Mouse (Mus musculus): Measurements from ENCODE around the gene Kremen1. TPM values are rescaled to one million over a fixed set of nuclear protein-coding genes. Genes with fewer than 3 reads are reported as not detected.

Kremen1 gene
- polyA plus RNA-seq, 1 experiment from 2014 or later = 17.4 TPM

GRCm38 (mm10) chr11:5259944-5260598 is 1.3 kb downstream of the Kremen1 start:
- Histone ChIP-seq H3K4me3 (ENCODE audit: low read depth, low read length) (peak overlapping the region; percentile 78), H3K36me3 (ENCODE audit: control insufficient read depth, insufficient read depth, low read length) (no peaks in the 10 kb centered on the region), H3K9ac (replicated peaks; ENCODE audit: low read depth, low read length) (0 out of 2 replicates have a peak overlapping the region, but pooled peaks have one; percentile 6), H3K27me3 (ENCODE audit: control insufficient read depth, insufficient read depth, low read length) (no peaks in the 10 kb centered on the region), H3K27ac (ENCODE audit: low read length) (no peak overlapping the region), H3K9me3 (ENCODE audit: control insufficient read depth, low read depth, low read length) (no peaks in the 10 kb centered on the region), H3K4me2 (replicated peaks; ENCODE audit: low read depth, low read length) (peak overlapping the region; percentile 65), H3K4me1 (ENCODE audit: control insufficient read depth, insufficient read depth, low read length) (peaks cover 17% of the 10 kb centered on the region)
- no peak for ATAC-seq (ENCODE audit: insufficient number of reproducible peaks, insufficient read depth, low FRiP score, low read depth)
- WGBS = 44% methylated on average over 10 of the region's 10 CpGs

GRCm38 (mm10) chr11:5258036-5258435 is 3.3 kb downstream of the Kremen1 start:
- WGBS = 95% methylated on average over 6 of the region's 6 CpGs
- Histone ChIP-seq H3K36me3 (ENCODE audit: control insufficient read depth, insufficient read depth, low read length) (no peaks in the 10 kb centered on the region), H3K4me3 (ENCODE audit: low read depth, low read length) (no peak overlapping the region), H3K9ac (replicated peaks; ENCODE audit: low read depth, low read length) (no peak overlapping the region), H3K27ac (ENCODE audit: low read length) (no peak overlapping the region), H3K27me3 (ENCODE audit: control insufficient read depth, insufficient read depth, low read length) (no peaks in the 10 kb centered on the region), H3K4me1 (ENCODE audit: control insufficient read depth, insufficient read depth, low read length) (peaks cover 25% of the 10 kb centered on the region), H3K4me2 (replicated peaks; ENCODE audit: low read depth, low read length) (no peak overlapping the region), H3K9me3 (ENCODE audit: control insufficient read depth, low read depth, low read length) (no peaks in the 10 kb centered on the region)
- no peak for ATAC-seq (ENCODE audit: insufficient number of reproducible peaks, insufficient read depth, low FRiP score, low read depth)

- Histone ChIP-seq H3K9ac (replicated peaks; ENCODE audit: low read depth, low read length) (no peak overlapping the region), H3K4me1 (ENCODE audit: control insufficient read depth, insufficient read depth, low read length) (peaks cover 25% of the 10 kb centered on the region), H3K4me3 (ENCODE audit: low read depth, low read length) (no peak overlapping the region), H3K9me3 (ENCODE audit: control insufficient read depth, low read depth, low read length) (no peaks in the 10 kb centered on the region), H3K27me3 (ENCODE audit: control insufficient read depth, insufficient read depth, low read length) (no peaks in the 10 kb centered on the region), H3K36me3 (ENCODE audit: control insufficient read depth, insufficient read depth, low read length) (no peaks in the 10 kb centered on the region), H3K27ac (ENCODE audit: low read length) (no peak overlapping the region), H3K4me2 (replicated peaks; ENCODE audit: low read depth, low read length) (no peak overlapping the region)
- 79% methylated on average over 13 of the region's 13 CpGs for WGBS
- ATAC-seq (ENCODE audit: insufficient number of reproducible peaks, insufficient read depth, low FRiP score, low read depth) = no peak
Observed at GRCm38 (mm10) chr11:5257151-5257862, 4.1 kb downstream of the Kremen1 start.

GRCm38 (mm10) chr11:5255509-5256014 is 5.8 kb downstream of the Kremen1 start:
- Histone ChIP-seq H3K4me3 (ENCODE audit: low read depth, low read length) (no peak overlapping the region), H3K27ac (ENCODE audit: low read length) (no peak overlapping the region; the same call in 1 of the 2 replicates), H3K4me2 (replicated peaks; ENCODE audit: low read depth, low read length) (no peak overlapping the region), H3K27me3 (ENCODE audit: control insufficient read depth, insufficient read depth, low read length) (no peaks in the 10 kb centered on the region), H3K36me3 (ENCODE audit: control insufficient read depth, insufficient read depth, low read length) (no peaks in the 10 kb centered on the region), H3K9ac (replicated peaks; ENCODE audit: low read depth, low read length) (no peak overlapping the region), H3K4me1 (ENCODE audit: control insufficient read depth, insufficient read depth, low read length) (peaks cover 31% of the 10 kb centered on the region), H3K9me3 (ENCODE audit: control insufficient read depth, low read depth, low read length) (no peaks in the 10 kb centered on the region)
- ATAC-seq (ENCODE audit: insufficient number of reproducible peaks, insufficient read depth, low FRiP score, low read depth) = no peak
- 51% methylated on average over 9 of the region's 9 CpGs for WGBS

- Histone ChIP-seq H3K36me3 (ENCODE audit: control insufficient read depth, insufficient read depth, low read length) (no peaks in the 10 kb centered on the region), H3K9me3 (ENCODE audit: control insufficient read depth, low read depth, low read length) (no peaks in the 10 kb centered on the region), H3K27me3 (ENCODE audit: control insufficient read depth, insufficient read depth, low read length) (no peaks in the 10 kb centered on the region), H3K27ac (ENCODE audit: low read length) (no peak overlapping the region), H3K9ac (replicated peaks; ENCODE audit: low read depth, low read length) (no peak overlapping the region), H3K4me1 (ENCODE audit: control insufficient read depth, insufficient read depth, low read length) (peaks cover 24% of the 10 kb centered on the region), H3K4me3 (ENCODE audit: low read depth, low read length) (no peak overlapping the region), H3K4me2 (replicated peaks; ENCODE audit: low read depth, low read length) (no peak overlapping the region)
- WGBS = 63% methylated on average over 2 of the region's 2 CpGs
- no peak for ATAC-seq (ENCODE audit: insufficient number of reproducible peaks, insufficient read depth, low FRiP score, low read depth)
Observed at GRCm38 (mm10) chr11:5254016-5254415, 7.3 kb downstream of the Kremen1 start.

GRCm38 (mm10) chr11:5253528-5253927 is 7.8 kb downstream of the Kremen1 start:
- Histone ChIP-seq H3K4me3 (ENCODE audit: low read depth, low read length) (no peak overlapping the region), H3K27me3 (ENCODE audit: control insufficient read depth, insufficient read depth, low read length) (no peaks in the 10 kb centered on the region), H3K9me3 (ENCODE audit: control insufficient read depth, low read depth, low read length) (no peaks in the 10 kb centered on the region), H3K9ac (replicated peaks; ENCODE audit: low read depth, low read length) (no peak overlapping the region), H3K4me2 (replicated peaks; ENCODE audit: low read depth, low read length) (no peak overlapping the region), H3K27ac (ENCODE audit: low read length) (no peak overlapping the region), H3K4me1 (ENCODE audit: control insufficient read depth, insufficient read depth, low read length) (peaks cover 24% of the 10 kb centered on the region), H3K36me3 (ENCODE audit: control insufficient read depth, insufficient read depth, low read length) (no peaks in the 10 kb centered on the region)
- ATAC-seq (ENCODE audit: insufficient number of reproducible peaks, insufficient read depth, low FRiP score, low read depth) = no peak
- whole genome bisulfite sequencing = 58% methylated on average over 3 of the region's 3 CpGs

GRCm38 (mm10) chr11:5252727-5253126 is 8.6 kb downstream of the Kremen1 start:
- Histone ChIP-seq H3K4me2 (replicated peaks; ENCODE audit: low read depth, low read length) (no peak overlapping the region), H3K27ac (ENCODE audit: low read length) (no peak overlapping the region), H3K4me3 (ENCODE audit: low read depth, low read length) (no peak overlapping the region), H3K9me3 (ENCODE audit: control insufficient read depth, low read depth, low read length) (no peaks in the 10 kb centered on the region), H3K27me3 (ENCODE audit: control insufficient read depth, insufficient read depth, low read length) (no peaks in the 10 kb centered on the region), H3K9ac (replicated peaks; ENCODE audit: low read depth, low read length) (no peak overlapping the region), H3K36me3 (ENCODE audit: control insufficient read depth, insufficient read depth, low read length) (no peaks in the 10 kb centered on the region), H3K4me1 (ENCODE audit: control insufficient read depth, insufficient read depth, low read length) (peaks cover 24% of the 10 kb centered on the region)
- no peak for ATAC-seq (ENCODE audit: insufficient number of reproducible peaks, insufficient read depth, low FRiP score, low read depth)
- 85% methylated on average over 8 of the region's 8 CpGs for WGBS

GRCm38 (mm10) chr11:5251112-5251511 is 10.2 kb downstream of the Kremen1 start:
- 42% methylated on average over 6 of the region's 6 CpGs for WGBS
- ATAC-seq (ENCODE audit: insufficient number of reproducible peaks, insufficient read depth, low FRiP score, low read depth) = no peak
- no peak overlapping the region for H3K4me2 ChIP-seq (replicated peaks; ENCODE audit: low read depth, low read length)
- H3K9ac ChIP-seq (replicated peaks; ENCODE audit: low read depth, low read length) = no peak overlapping the region
- H3K27me3 ChIP-seq (ENCODE audit: control insufficient read depth, insufficient read depth, low read length) = no peaks in the 10 kb centered on the region
- H3K9me3 ChIP-seq (ENCODE audit: control insufficient read depth, low read depth, low read length) = no peaks in the 10 kb centered on the region
- peaks cover 14% of the 10 kb centered on the region; the same call in 1 of the 2 replicates for H3K4me1 ChIP-seq (ENCODE audit: control insufficient read depth, insufficient read depth, low read length)
- H3K27ac ChIP-seq (ENCODE audit: low read length) = no peak overlapping the region
- no peaks in the 10 kb centered on the region for H3K36me3 ChIP-seq (ENCODE audit: control insufficient read depth, insufficient read depth, low read length)
- no peak overlapping the region for H3K4me3 ChIP-seq (ENCODE audit: low read depth, low read length)

All from stomach, embryonic 14.5 days (tissue).